Mouse (Mus musculus) kidney, postnatal 25 days (tissue): ENCODE data around the gene Spaca9.

Source experiments
- DNase-seq, 2 experiments: peaks; one replicate each; pipeline ENCODE4 v3.0.0; 2021; ENCODE audit warnings: mixed read lengths in 2 of 2

The Spaca9 gene

GRCm38 (mm10) chr2:28699361-28700335 lies at the start of gene Spaca9, which contains the start of gene Ak8:
Gene Spaca9, minus strand, starts transcription at chr2:28699727.
Gene Ak8, plus strand, starts transcription at chr2:28700164.
- peak; percentile 77 to 86 for DNase-seq

- no peak for DNase-seq
Observed at GRCm38 (mm10) chr2:28747705-28748104, 48.2 kb upstream of the Spaca9 start.

- no peak for DNase-seq
Observed at GRCm38 (mm10) chr2:28746682-28747332, 47.3 kb upstream of the Spaca9 start.

- no peak for DNase-seq
Observed at GRCm38 (mm10) chr2:28742701-28743100, 43.2 kb upstream of the Spaca9 start.

- DNase-seq = no peak
Observed at GRCm38 (mm10) chr2:28740159-28740558, 40.6 kb upstream of the Spaca9 start.

- no peak for DNase-seq
Observed at GRCm38 (mm10) chr2:28737112-28737511, 37.6 kb upstream of the Spaca9 start.

- no peak for DNase-seq
Observed at GRCm38 (mm10) chr2:28730676-28731075, 31.1 kb upstream of the Spaca9 start.

- no peak for DNase-seq
Observed at GRCm38 (mm10) chr2:28727786-28728404, 28.4 kb upstream of the Spaca9 start.

GRCm38 (mm10) chr2:28723912-28724311 lies 24.4 kb upstream of the Spaca9 start:
- no peak for DNase-seq

- DNase-seq = no peak
Observed at GRCm38 (mm10) chr2:28722419-28722818, 22.9 kb upstream of the Spaca9 start.

GRCm38 (mm10) chr2:28713036-28713435 lies 13.5 kb upstream of the Spaca9 start:
- no peak for DNase-seq

- DNase-seq = no peak
Observed at GRCm38 (mm10) chr2:28706787-28707186, 7.3 kb upstream of the Spaca9 start.

- DNase-seq = no peak
Observed at GRCm38 (mm10) chr2:28706106-28706636, 6.6 kb upstream of the Spaca9 start.

- DNase-seq = no peak
Observed at GRCm38 (mm10) chr2:28701646-28702262, 2.2 kb upstream of the Spaca9 start.

- no peak for DNase-seq
Observed at GRCm38 (mm10) chr2:28698566-28698965, 961 bp downstream of the Spaca9 start.

GRCm38 (mm10) chr2:28692692-28693091 lies 6.8 kb downstream of the Spaca9 start:
- DNase-seq = no peak

GRCm38 (mm10) chr2:28688431-28688830 lies 11.1 kb downstream of the Spaca9 start:
- peak in 1 of 2 experiments; percentile 25 for DNase-seq

GRCm38 (mm10) chr2:28685895-28686294 lies 13.6 kb downstream of the Spaca9 start:
- no peak for DNase-seq

GRCm38 (mm10) chr2:28681718-28682117 lies 17.8 kb downstream of the Spaca9 start:
- peak; percentile 69 to 77 for DNase-seq

- peak in 1 of 2 experiments; percentile 71 for DNase-seq
Observed at GRCm38 (mm10) chr2:28680710-28681109, 18.8 kb downstream of the Spaca9 start.

- DNase-seq = no peak
Observed at GRCm38 (mm10) chr2:28676005-28676404, 23.5 kb downstream of the Spaca9 start.

- peak in 1 of 2 experiments; percentile 48 for DNase-seq
Observed at GRCm38 (mm10) chr2:28671438-28671837, 28.1 kb downstream of the Spaca9 start.
